Mouse (Mus musculus): ENCODE data around the gene Ttll8. TPM values are rescaled to one million over a fixed set of nuclear protein-coding genes. Genes with fewer than 3 reads are reported as not detected.
A peak's percentile ranks its signal among the peaks of the same experiment; 100 is the strongest.

Ttll8 gene
- polyA plus RNA-seq (2015; fragmentation: Nextera tagmentation; extraction: Ambion mirVana) = not detected in 2 replicates

DNA sequence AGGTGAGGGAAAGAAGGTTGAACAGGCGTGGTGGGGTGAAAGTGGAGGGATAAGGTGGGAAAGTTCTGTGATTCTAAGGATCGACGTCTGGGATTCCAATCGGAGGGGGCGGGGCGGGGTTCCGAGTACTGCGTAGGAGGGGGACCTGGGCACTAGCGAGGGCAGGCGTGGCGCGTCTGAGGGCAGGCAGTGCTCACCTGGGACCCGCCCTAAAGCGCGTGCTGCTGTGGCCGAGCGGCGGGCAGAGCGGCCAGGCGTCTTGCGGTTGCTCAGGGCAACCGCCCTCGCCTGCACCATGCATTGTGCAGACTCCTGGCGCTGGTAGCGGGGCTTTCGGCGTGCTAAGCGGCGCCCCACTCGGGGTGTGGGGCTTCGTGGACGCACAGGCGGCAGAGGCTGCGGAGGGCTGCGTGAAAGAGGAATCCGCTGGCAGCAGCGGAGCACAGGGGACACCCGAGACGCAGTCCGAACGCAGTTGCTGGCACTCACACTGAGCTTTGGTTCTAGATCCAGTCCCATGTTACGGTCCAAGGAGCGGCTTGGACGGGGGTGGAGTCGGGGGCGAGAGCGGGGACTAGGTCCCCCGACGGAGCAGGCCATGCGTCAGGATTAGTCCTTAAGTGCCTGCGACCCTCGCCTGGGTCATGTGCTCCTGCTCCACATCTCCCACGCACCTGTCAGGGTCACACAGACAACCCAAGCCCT, at the start of gene Ttll8:
Gene Ttll8, minus strand, starts transcription at position 51 of the 705 bp plus-strand sequence.
- H3K27ac ChIP-seq = no peak within 1 kb of the TSS
- no peaks in the 10 kb centered on the region for H3K36me3 ChIP-seq (ENCODE audit: insufficient read depth, low read length)
- TF ChIP-seq CTCF (IDR thresholded peaks at IDR 0.05; ENCODE audit: low read depth) = no peak
- peak within 1 kb of the TSS; percentile 73 for H3K4me2 ChIP-seq (ENCODE audit: low read length)
- peaks cover 6% of the 10 kb centered on the region for H3K27me3 ChIP-seq (ENCODE audit: insufficient read depth, low read length)
- ATAC-seq (replicated peaks; ENCODE audit: low FRiP score, low read depth) (peak; percentile 71; the same call in 1 of the 2 replicates), DNase-seq (ENCODE audit: low spot score) (no peak)
- H3K9me3 ChIP-seq (replicated peaks; ENCODE audit: low read length) = no peaks in the 10 kb centered on the region
- H3K4me1 ChIP-seq (replicated peaks; ENCODE audit: insufficient read depth, low read length) = no peaks in the 10 kb centered on the region
- 2% methylated on average over 51 of the region's 53 CpGs for WGBS
- peak within 1 kb of the TSS; percentile 40; the same call in 1 of the 2 replicates for H3K9ac ChIP-seq (ENCODE audit: low read depth, low read length)
- H3K4me3 ChIP-seq (replicated peaks; ENCODE audit: low read depth, low read length) = peak within 1 kb of the TSS; percentile 35

- TF ChIP-seq CTCF (IDR thresholded peaks at IDR 0.05; ENCODE audit: low read depth) = no peak
- H3K27ac ChIP-seq = no peak overlapping the region
- no peaks in the 10 kb centered on the region for H3K4me1 ChIP-seq (replicated peaks; ENCODE audit: insufficient read depth, low read length)
- DNase-seq (ENCODE audit: low spot score) = no peak
- H3K4me3 ChIP-seq (replicated peaks; ENCODE audit: low read depth, low read length) = no peak overlapping the region
- no peaks in the 10 kb centered on the region for H3K27me3 ChIP-seq (ENCODE audit: insufficient read depth, low read length)
- no peak overlapping the region for H3K4me2 ChIP-seq (ENCODE audit: low read length)
- no peak overlapping the region for H3K9ac ChIP-seq (ENCODE audit: low read depth, low read length)
- no peaks in the 10 kb centered on the region for H3K9me3 ChIP-seq (replicated peaks; ENCODE audit: low read length)
- H3K36me3 ChIP-seq (ENCODE audit: insufficient read depth, low read length) = no peaks in the 10 kb centered on the region
- WGBS = 64% methylated on average over 3 of the region's 3 CpGs
- ATAC-seq (replicated peaks; ENCODE audit: low FRiP score, low read depth) = no peak
These were observed 47.0 kb upstream of the Ttll8 start for GRCm38 (mm10) chr15:89001245-89001644.

- H3K4me1 ChIP-seq (replicated peaks; ENCODE audit: insufficient read depth, low read length) = no peaks in the 10 kb centered on the region
- ATAC-seq (replicated peaks; ENCODE audit: low FRiP score, low read depth) (no peak), DNase-seq (ENCODE audit: low spot score) (no peak)
- WGBS = 77% methylated on average over 2 of the region's 2 CpGs
- H3K9me3 ChIP-seq (replicated peaks; ENCODE audit: low read length) = no peaks in the 10 kb centered on the region
- H3K36me3 ChIP-seq (ENCODE audit: insufficient read depth, low read length) = no peaks in the 10 kb centered on the region
- TF ChIP-seq CTCF (IDR thresholded peaks at IDR 0.05; ENCODE audit: low read depth) = no peak
- no peak overlapping the region for H3K9ac ChIP-seq (ENCODE audit: low read depth, low read length)
- H3K4me3 ChIP-seq (replicated peaks; ENCODE audit: low read depth, low read length) = no peak overlapping the region
- H3K27me3 ChIP-seq (ENCODE audit: insufficient read depth, low read length) = no peaks in the 10 kb centered on the region
- no peak overlapping the region for H3K4me2 ChIP-seq (ENCODE audit: low read length)
- H3K27ac ChIP-seq = no peak overlapping the region
These were observed 46.1 kb upstream of the Ttll8 start for GRCm38 (mm10) chr15:89000367-89000766.

GRCm38 (mm10) chr15:88999124-88999523, 44.9 kb upstream of the Ttll8 start:
- peak; percentile 18 for DNase-seq (ENCODE audit: low spot score)
- no peak for ATAC-seq (replicated peaks; ENCODE audit: low FRiP score, low read depth)
- Histone ChIP-seq H3K36me3 (ENCODE audit: insufficient read depth, low read length) (no peaks in the 10 kb centered on the region), H3K27ac (no peak overlapping the region), H3K9ac (ENCODE audit: low read depth, low read length) (no peak overlapping the region), H3K9me3 (replicated peaks; ENCODE audit: low read length) (no peaks in the 10 kb centered on the region), H3K4me3 (replicated peaks; ENCODE audit: low read depth, low read length) (no peak overlapping the region), H3K27me3 (ENCODE audit: insufficient read depth, low read length) (no peaks in the 10 kb centered on the region), H3K4me1 (replicated peaks; ENCODE audit: insufficient read depth, low read length) (no peaks in the 10 kb centered on the region), H3K4me2 (ENCODE audit: low read length) (no peak overlapping the region)
- WGBS = 76% methylated on average over 2 of the region's 2 CpGs
- peak; percentile 56 for TF ChIP-seq CTCF (IDR thresholded peaks at IDR 0.05; ENCODE audit: low read depth)

GRCm38 (mm10) chr15:88998636-88999035, 44.4 kb upstream of the Ttll8 start:
- 72% methylated on average over 8 of the region's 8 CpGs for WGBS
- Histone ChIP-seq H3K27ac (no peak overlapping the region), H3K9ac (ENCODE audit: low read depth, low read length) (no peak overlapping the region), H3K27me3 (ENCODE audit: insufficient read depth, low read length) (no peaks in the 10 kb centered on the region), H3K4me2 (ENCODE audit: low read length) (no peak overlapping the region), H3K4me1 (replicated peaks; ENCODE audit: insufficient read depth, low read length) (no peaks in the 10 kb centered on the region), H3K36me3 (ENCODE audit: insufficient read depth, low read length) (no peaks in the 10 kb centered on the region), H3K9me3 (replicated peaks; ENCODE audit: low read length) (no peaks in the 10 kb centered on the region), H3K4me3 (replicated peaks; ENCODE audit: low read depth, low read length) (no peak overlapping the region)
- no peak for TF ChIP-seq CTCF (IDR thresholded peaks at IDR 0.05; ENCODE audit: low read depth)
- ATAC-seq (replicated peaks; ENCODE audit: low FRiP score, low read depth) = no peak
- no peak for DNase-seq (ENCODE audit: low spot score)

- no peak for TF ChIP-seq CTCF (IDR thresholded peaks at IDR 0.05; ENCODE audit: low read depth)
- H3K4me1 ChIP-seq (replicated peaks; ENCODE audit: insufficient read depth, low read length) = no peaks in the 10 kb centered on the region
- H3K4me2 ChIP-seq (ENCODE audit: low read length) = no peak overlapping the region
- no peaks in the 10 kb centered on the region for H3K36me3 ChIP-seq (ENCODE audit: insufficient read depth, low read length)
- DNase-seq (ENCODE audit: low spot score) (no peak), ATAC-seq (replicated peaks; ENCODE audit: low FRiP score, low read depth) (no peak)
- WGBS = 38% methylated on average over 2 of the region's 2 CpGs
- no peak overlapping the region for H3K4me3 ChIP-seq (replicated peaks; ENCODE audit: low read depth, low read length)
- H3K9ac ChIP-seq (ENCODE audit: low read depth, low read length) = no peak overlapping the region
- no peaks in the 10 kb centered on the region for H3K9me3 ChIP-seq (replicated peaks; ENCODE audit: low read length)
- no peak overlapping the region for H3K27ac ChIP-seq
- no peaks in the 10 kb centered on the region for H3K27me3 ChIP-seq (ENCODE audit: insufficient read depth, low read length)
These were observed 35.0 kb upstream of the Ttll8 start for GRCm38 (mm10) chr15:88989236-88989635.
